20 mouse cellular contexts compared by ENCODE assay signal in the genomic region with DNA sequence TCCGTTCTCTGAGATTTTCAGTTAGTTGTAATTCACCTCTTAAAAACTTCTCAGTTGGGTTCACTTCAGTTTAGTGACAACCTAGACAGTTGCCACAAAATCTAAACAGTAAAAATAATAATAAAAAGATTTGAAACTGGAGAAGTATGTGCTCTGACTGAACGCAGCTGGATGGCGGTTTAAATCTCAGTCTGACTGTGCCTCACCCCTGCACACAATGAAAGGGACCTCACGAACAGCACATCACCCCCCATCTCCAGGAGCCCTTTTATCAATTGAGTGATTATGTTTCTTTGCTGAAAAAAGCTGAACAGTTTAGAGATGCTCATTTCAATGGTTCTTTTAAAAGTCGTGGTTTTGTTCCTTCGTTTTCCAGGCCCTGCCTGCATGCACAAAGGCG. TPM values are rescaled to one million over a fixed set of nuclear protein-coding genes. Genes with fewer than 3 reads are reported as not detected.
"Had no signal": no experiment of that assay in that cellular context is flagged by ENCODE, and none has a peak within 500 bp of the region (broad histone marks: within the 10 kb centered on the region; RNA-seq: fewer than 3 reads in every experiment).

No protein-coding gene starts in this region.

- H3K27me3 ChIP-seq: liver, embryonic 13.5 days; lung, embryonic 15.5 days; midbrain, embryonic 13.5 days had no signal

- H3K9ac ChIP-seq: liver, embryonic 13.5 days; lung, embryonic 15.5 days; midbrain, embryonic 13.5 days had no signal

- H3K4me1 ChIP-seq: liver, embryonic 13.5 days; lung, embryonic 15.5 days had no signal

- DNase-seq: kidney, adult 9 months; kidney, postnatal 25 days; layer of hippocampus, postnatal 36 days; liver, embryonic 13.5 days; lung, postnatal 10 days; lung, postnatal 36 days; thymus, adult 18-20 months; thymus, postnatal 36 days had no signal

- H3K9me3 ChIP-seq: liver, embryonic 13.5 days; lung, embryonic 15.5 days; midbrain, embryonic 10.5 days; midbrain, embryonic 13.5 days had no signal

- ATAC-seq: intestine, embryonic 16.5 days; midbrain, embryonic 13.5 days had no signal

- H3K4me3 ChIP-seq: left cerebral cortex, adult 2 months; liver, embryonic 13.5 days; lung, embryonic 15.5 days; megakaryocyte, embryonic 14.5 days; midbrain, embryonic 10.5 days; midbrain, embryonic 13.5 days had no signal

- H3K27ac ChIP-seq: left cerebral cortex, adult 2 months; liver, embryonic 13.5 days; lung, embryonic 15.5 days; midbrain, embryonic 10.5 days; midbrain, embryonic 13.5 days had no signal

- H3K4me2 ChIP-seq: liver, embryonic 13.5 days; lung, embryonic 15.5 days; midbrain, embryonic 13.5 days had no signal

- H3K36me3 ChIP-seq: liver, embryonic 13.5 days; lung, embryonic 15.5 days; midbrain, embryonic 10.5 days; midbrain, embryonic 13.5 days had no signal

RNA-seq across cellular contexts. Expression of gene Shisal2b, which starts 45.0 kb away (rescaled TPM):
- polyA plus RNA-seq: limb, embryonic 11.5 days; liver, adult 2 months; liver, embryonic 13.5 days; liver, embryonic 16.5 days; spleen, adult 2 months; testis, adult 2 months; urinary bladder, adult 2 months had no signal
